Mouse (Mus musculus) hindbrain, embryonic 15.5 days (tissue): ENCODE results near the gene Agap3. TPM values are rescaled to one million over a fixed set of nuclear protein-coding genes. Genes with fewer than 3 reads are reported as not detected.

ENCODE experiments used
- ATAC-seq: fragments of 200-750 bp; cut with Nextera tagmentation; 2 replicates; pipeline ENCODE4 v1.8.0; 2017; ENCODE audit warnings: low read depth, moderate number of reproducible peaks, moderate TSS enrichment; ENCODE audit not compliant: low FRiP score
- H3K27ac ChIP-seq: fragments of 300-500 bp; sonication (generic); replicated peaks from 2 replicates; pipeline ENCODE4 v1.5.1; 2015; ENCODE audit warnings: mild to moderate bottlenecking, inconsistent platforms
- H3K27me3 ChIP-seq: fragments of 300-500 bp; sonication (generic); 2 replicates; pipeline ENCODE4 v1.6.1; 2015; ENCODE audit warnings: control low read depth, inconsistent platforms
- H3K36me3 ChIP-seq: fragments of 300-500 bp; sonication (generic); 2 replicates; pipeline ENCODE4 v1.6.1; 2015; ENCODE audit warnings: control low read depth, inconsistent platforms
- H3K4me1 ChIP-seq: fragments of 300-500 bp; sonication (generic); replicated peaks from 2 replicates; pipeline ENCODE4 v1.6.1; 2015; ENCODE audit warnings: control low read depth, inconsistent platforms
- H3K4me2 ChIP-seq: fragments of 300-500 bp; sonication (generic); 2 replicates; pipeline ENCODE4 v1.6.1; 2015; ENCODE audit warnings: moderate library complexity, mild to moderate bottlenecking, inconsistent platforms
- H3K4me3 ChIP-seq: fragments of 300-500 bp; sonication (generic); 2 replicates; pipeline ENCODE4 v1.5.1; 2015; ENCODE audit warnings: mild to moderate bottlenecking, inconsistent platforms
- H3K9ac ChIP-seq: fragments of 300-500 bp; sonication (generic); 2 replicates; pipeline ENCODE4 v1.6.1; 2015; ENCODE audit warnings: inconsistent platforms
- H3K9me3 ChIP-seq: fragments of 300-500 bp; sonication (generic); 2 replicates; pipeline ENCODE4 v1.6.1; 2016; ENCODE audit warnings: control low read depth, inconsistent platforms
- WGBS: fragments of 180-500 bp; shearing (Covaris S2); methylation state at CpG from one replicate; pipeline ENCODE4 v1.1.7; 2015; 5-methylcytosine and 5-hydroxymethylcytosine counted together
- polyA plus RNA-seq: library from polyadenylated mRNA; unstranded; fragments of >200 nt; fragmentation: Nextera tagmentation; extraction: Ambion mirVana; gene quantifications from 2 replicates; pipeline ENCODE4 v1.2.1, GENCODE M21; 2015

Gene Agap3
- polyA plus RNA-seq, 1 experiment from 2014 or later, result 124 TPM

- Histone ChIP-seq H3K4me1 (peaks cover 59% of the 10 kb centered on the region), H3K36me3 (peaks cover 36% of the 10 kb centered on the region), H3K27ac (no peak overlapping the region)
These were observed 48.9 kb downstream of the Agap3 start for GRCm38 (mm10) chr5:24500851-24501250.

GRCm38 (mm10) chr5:24502786-24503185 lies 50.8 kb downstream of the Agap3 start:
- peaks cover 36% of the 10 kb centered on the region for H3K36me3 ChIP-seq
- 72% methylated on average over 4 of the region's 4 CpGs for WGBS
- H3K9me3 ChIP-seq, result no peaks in the 10 kb centered on the region
- no peak overlapping the region for H3K4me3 ChIP-seq
- H3K27me3 ChIP-seq, result peaks cover 20% of the 10 kb centered on the region; the same call in 1 of the 2 replicates
- H3K4me1 ChIP-seq, result peaks cover 42% of the 10 kb centered on the region
- no peak for ATAC-seq
- no peak overlapping the region for H3K27ac ChIP-seq
- H3K4me2 ChIP-seq, result no peak overlapping the region
- no peak overlapping the region for H3K9ac ChIP-seq

More at GRCm38 (mm10) chr5:24500851-24501250, 48.9 kb downstream of the Agap3 start:
- H3K4me2 ChIP-seq, result no peak overlapping the region
- H3K9ac ChIP-seq, result no peak overlapping the region
- no peak for ATAC-seq
- H3K27me3 ChIP-seq, result peaks cover 20% of the 10 kb centered on the region; the same call in 1 of the 2 replicates
- H3K4me3 ChIP-seq, result no peak overlapping the region
- no peaks in the 10 kb centered on the region for H3K9me3 ChIP-seq
- WGBS, result 63% methylated on average over 11 of the region's 11 CpGs

- peaks cover 20% of the 10 kb centered on the region for H3K36me3 ChIP-seq
- no peak for ATAC-seq
- peaks cover 20% of the 10 kb centered on the region; the same call in 1 of the 2 replicates for H3K27me3 ChIP-seq
- no peak overlapping the region for H3K4me2 ChIP-seq
- H3K27ac ChIP-seq, result no peak overlapping the region
- peaks cover 16% of the 10 kb centered on the region for H3K4me1 ChIP-seq
- no peak overlapping the region for H3K4me3 ChIP-seq
- H3K9ac ChIP-seq, result no peak overlapping the region
- WGBS, result 68% methylated on average over 2 of the region's 2 CpGs
- no peaks in the 10 kb centered on the region for H3K9me3 ChIP-seq
These were observed 53.5 kb downstream of the Agap3 start for GRCm38 (mm10) chr5:24505513-24505912.

- H3K4me2 ChIP-seq, result no peak overlapping the region
- no peak overlapping the region for H3K27ac ChIP-seq
- 95% methylated on average over 7 of the region's 7 CpGs for WGBS
These were observed 56.4 kb downstream of the Agap3 start for GRCm38 (mm10) chr5:24508406-24508805.

GRCm38 (mm10) chr5:24510635-24511034 lies 58.7 kb downstream of the Agap3 start:
- H3K9ac ChIP-seq, result no peak overlapping the region
- 52% methylated on average over 11 of the region's 11 CpGs for WGBS
- H3K36me3 ChIP-seq, result no peaks in the 10 kb centered on the region
- no peak for ATAC-seq
- no peak overlapping the region for H3K4me3 ChIP-seq
- no peaks in the 10 kb centered on the region for H3K9me3 ChIP-seq
- H3K4me1 ChIP-seq, result no peaks in the 10 kb centered on the region
- no peaks in the 10 kb centered on the region for H3K27me3 ChIP-seq
- no peak overlapping the region for H3K4me2 ChIP-seq
- H3K27ac ChIP-seq, result no peak overlapping the region

More at GRCm38 (mm10) chr5:24508406-24508805, 56.4 kb downstream of the Agap3 start:
- Histone ChIP-seq H3K27me3 (peaks cover 12% of the 10 kb centered on the region; the same call in 1 of the 2 replicates), H3K36me3 (no peaks in the 10 kb centered on the region), H3K9ac (no peak overlapping the region), H3K9me3 (no peaks in the 10 kb centered on the region), H3K4me3 (no peak overlapping the region), H3K4me1 (peaks cover 7% of the 10 kb centered on the region; the same call in 1 of the 2 replicates)
- no peak for ATAC-seq

GRCm38 (mm10) chr5:24512271-24512670 lies 60.3 kb downstream of the Agap3 start:
- H3K4me1 ChIP-seq, result no peaks in the 10 kb centered on the region
- WGBS, result 59% methylated on average over 8 of the region's 8 CpGs

GRCm38 (mm10) chr5:24521366-24521765 lies 69.4 kb downstream of the Agap3 start:
- Histone ChIP-seq H3K27ac (no peak overlapping the region), H3K27me3 (peaks cover 34% of the 10 kb centered on the region), H3K36me3 (no peaks in the 10 kb centered on the region), H3K9ac (no peak overlapping the region), H3K4me1 (peaks cover 10% of the 10 kb centered on the region), H3K4me3 (no peak overlapping the region), H3K9me3 (no peaks in the 10 kb centered on the region), H3K4me2 (no peak overlapping the region)
- no peak for ATAC-seq
- WGBS, result 74% methylated on average over 8 of the region's 8 CpGs

More at GRCm38 (mm10) chr5:24512271-24512670, 60.3 kb downstream of the Agap3 start:
- Histone ChIP-seq H3K9me3 (no peaks in the 10 kb centered on the region), H3K4me2 (no peak overlapping the region), H3K4me3 (no peak overlapping the region), H3K9ac (no peak overlapping the region), H3K27me3 (no peaks in the 10 kb centered on the region), H3K27ac (no peak overlapping the region), H3K36me3 (no peaks in the 10 kb centered on the region)
- ATAC-seq, result no peak

- Histone ChIP-seq H3K4me2 (peak overlapping the region; percentile 96), H3K27ac (no peak overlapping the region), H3K9me3 (no peaks in the 10 kb centered on the region), H3K9ac (no peak overlapping the region), H3K27me3 (peaks cover 47% of the 10 kb centered on the region), H3K36me3 (no peaks in the 10 kb centered on the region), H3K4me1 (peaks cover 22% of the 10 kb centered on the region), H3K4me3 (peak overlapping the region; percentile 52)
- WGBS, result 19% methylated on average over 8 of the region's 8 CpGs
- no peak for ATAC-seq
These were observed 71.8 kb downstream of the Agap3 start for GRCm38 (mm10) chr5:24523806-24524205.

- no peaks in the 10 kb centered on the region for H3K36me3 ChIP-seq
- H3K27ac ChIP-seq, result no peak overlapping the region
- WGBS, result 17% methylated on average over 4 of the region's 4 CpGs
- peak overlapping the region; percentile 52 for H3K4me3 ChIP-seq
- peaks cover 55% of the 10 kb centered on the region for H3K27me3 ChIP-seq
- no peaks in the 10 kb centered on the region for H3K9me3 ChIP-seq
- no peak overlapping the region for H3K9ac ChIP-seq
- H3K4me2 ChIP-seq, result peak overlapping the region; percentile 96
- peaks cover 22% of the 10 kb centered on the region for H3K4me1 ChIP-seq
- no peak for ATAC-seq
These were observed 72.5 kb downstream of the Agap3 start for GRCm38 (mm10) chr5:24524522-24524921.

GRCm38 (mm10) chr5:24525360-24526189 lies 73.6 kb downstream of the Agap3 start:
- Histone ChIP-seq H3K36me3 (no peaks in the 10 kb centered on the region), H3K9me3 (no peaks in the 10 kb centered on the region), H3K9ac (peak overlapping the region; percentile 45; the same call in 1 of the 2 replicates), H3K27ac (no peak overlapping the region), H3K27me3 (peaks cover 56% of the 10 kb centered on the region), H3K4me1 (peaks cover 22% of the 10 kb centered on the region), H3K4me3 (peak overlapping the region; percentile 52), H3K4me2 (peak overlapping the region; percentile 96)
- WGBS, result 2% methylated on average over 34 of the region's 34 CpGs
- no peak for ATAC-seq

- Histone ChIP-seq H3K9me3 (no peaks in the 10 kb centered on the region), H3K27ac (no peak overlapping the region; the same call in 1 of the 2 replicates), H3K9ac (peak overlapping the region; percentile 45), H3K4me2 (peak overlapping the region; percentile 96), H3K27me3 (peaks cover 56% of the 10 kb centered on the region), H3K36me3 (no peaks in the 10 kb centered on the region), H3K4me1 (peaks cover 22% of the 10 kb centered on the region), H3K4me3 (peak overlapping the region; percentile 52)
- under 1% methylated on average over 59 of the region's 109 CpGs for WGBS
- peak; percentile 32 for ATAC-seq
These were observed 74.4 kb downstream of the Agap3 start for GRCm38 (mm10) chr5:24526190-24526888.

GRCm38 (mm10) chr5:24526889-24527230 lies 74.9 kb downstream of the Agap3 start, which contains the start of gene Gbx1:
Gene Gbx1, minus strand, starts transcription at chr5:24527202.
- Histone ChIP-seq H3K36me3 (no peaks in the 10 kb centered on the region), H3K9ac (peak within 1 kb of the TSS; percentile 45), H3K4me3 (peak within 1 kb of the TSS; percentile 52), H3K27ac (peak within 1 kb of the TSS; percentile 38; the same call in 1 of the 2 replicates), H3K27me3 (peaks cover 56% of the 10 kb centered on the region), H3K9me3 (no peaks in the 10 kb centered on the region), H3K4me1 (peaks cover 22% of the 10 kb centered on the region), H3K4me2 (peak within 1 kb of the TSS; percentile 96)
- ATAC-seq, result peak; percentile 15; the same call in 1 of the 2 replicates
- 1% methylated on average over 35 of the region's 49 CpGs for WGBS
